Mouse (Mus musculus) kidney, adult 2 months (tissue): ENCODE results near the gene S100a11. TPM values are rescaled to one million over a fixed set of nuclear protein-coding genes. Genes with fewer than 3 reads are reported as not detected.

Source experiments
- DNase-seq: peaks from one replicate; pipeline ENCODE4 v3.0.0; 2021
- H3K27ac ChIP-seq: fragments of 200-500 bp; 2 replicates; pipeline ENCODE4 v1.5.1; 2012; ENCODE audit warnings: low read depth, low read length, control low read depth, inconsistent platforms; ENCODE audit not compliant: insufficient read depth
- H3K27me3 ChIP-seq: fragments of 200-500 bp; replicated peaks from 2 replicates; pipeline ENCODE4 v1.6.1; 2012; ENCODE audit warnings: mild to moderate bottlenecking, moderate library complexity, low read length, inconsistent platforms; ENCODE audit not compliant: control insufficient read depth, insufficient read depth
- H3K36me3 ChIP-seq: fragments of 200-500 bp; 2 replicates; pipeline ENCODE4 v1.6.1; 2012; ENCODE audit warnings: mild to moderate bottlenecking, moderate library complexity, low read length, inconsistent platforms; ENCODE audit not compliant: control insufficient read depth, insufficient read depth
- H3K4me1 ChIP-seq: fragments of 200-500 bp; 2 replicates; pipeline ENCODE4 v1.6.1; 2011; ENCODE audit warnings: low read length; ENCODE audit not compliant: control insufficient read depth, insufficient read depth
- H3K4me3 ChIP-seq: fragments of 200-500 bp; 2 replicates; pipeline ENCODE4 v1.5.1; 2011; ENCODE audit warnings: mild to moderate bottlenecking, low read depth, low read length, control low read depth; ENCODE audit not compliant: insufficient read depth
- CTCF ChIP-seq: fragments of 200-500 bp; conservative IDR thresholded peaks from 2 replicates; pipeline ENCODE4 v1.5.1; 2011; ENCODE audit warnings: low read depth, mild to moderate bottlenecking, control low read depth, low read length, moderate library complexity, mixed read lengths; ENCODE audit not compliant: insufficient read depth, insufficient read length
- POLR2A ChIP-seq: fragments of 200-500 bp; IDR thresholded peaks from one replicate; pipeline ENCODE4 v1.6.1; 2011; ENCODE audit warnings: low read depth, low read length, control low read depth
- WGBS: fragments of 180-500 bp; shearing (Covaris S2); methylation state at CpG from one replicate; pipeline ENCODE4 v1.1.7; 2018; 5-methylcytosine and 5-hydroxymethylcytosine counted together
- polyA plus RNA-seq: library from polyadenylated mRNA; depleted of rRNA; stranded (reverse); fragments of >200 nt; gene quantifications from 2 replicates; pipeline ENCODE4 v1.2.3, GENCODE M21; 2012

S100a11 gene
- polyA plus RNA-seq, 1 experiment, result 285 TPM

DNA sequence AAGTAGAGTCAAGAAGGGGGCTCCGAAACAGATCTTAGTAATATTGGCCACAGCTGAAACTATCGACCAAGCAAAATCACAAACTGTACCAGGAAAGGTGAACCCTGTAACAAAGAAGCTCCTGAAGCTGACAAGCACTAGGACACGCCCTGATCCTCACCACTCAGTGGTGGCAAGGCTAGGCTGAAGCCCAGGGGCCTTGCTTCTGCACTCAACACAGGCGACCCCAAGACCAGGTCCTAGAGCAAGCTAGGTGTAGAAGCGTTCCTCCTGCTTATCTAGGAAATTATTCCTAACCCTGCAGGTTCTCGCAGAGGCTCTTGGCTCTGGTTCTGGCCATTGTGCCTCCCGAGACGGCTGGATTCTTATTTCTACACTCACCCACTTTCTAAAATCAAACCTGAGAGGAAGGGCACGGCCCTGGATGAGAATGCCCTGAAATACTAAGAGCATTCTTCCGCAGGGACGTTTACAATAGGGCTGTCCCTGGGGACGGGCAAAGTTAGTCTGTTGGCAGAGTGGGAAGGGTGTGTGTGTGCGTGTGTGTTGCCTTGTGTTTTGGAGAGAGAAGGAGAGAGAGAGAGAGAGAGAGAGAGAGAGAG is 34.2 kb downstream of the S100a11 start:
- WGBS, result 17% methylated on average over 13 of the region's 13 CpGs
- Histone ChIP-seq H3K4me1 (peaks cover 15% of the 10 kb centered on the region; the same call in 1 of the 2 replicates), H3K27ac (peak overlapping the region; percentile 89), H3K4me3 (peak overlapping the region; percentile 87), H3K36me3 (no peaks in the 10 kb centered on the region), H3K27me3 (no peaks in the 10 kb centered on the region)
- TF ChIP-seq CTCF, result no peak
- no peak for TF ChIP-seq POLR2A
- DNase-seq, result peak; percentile 59

DNA sequence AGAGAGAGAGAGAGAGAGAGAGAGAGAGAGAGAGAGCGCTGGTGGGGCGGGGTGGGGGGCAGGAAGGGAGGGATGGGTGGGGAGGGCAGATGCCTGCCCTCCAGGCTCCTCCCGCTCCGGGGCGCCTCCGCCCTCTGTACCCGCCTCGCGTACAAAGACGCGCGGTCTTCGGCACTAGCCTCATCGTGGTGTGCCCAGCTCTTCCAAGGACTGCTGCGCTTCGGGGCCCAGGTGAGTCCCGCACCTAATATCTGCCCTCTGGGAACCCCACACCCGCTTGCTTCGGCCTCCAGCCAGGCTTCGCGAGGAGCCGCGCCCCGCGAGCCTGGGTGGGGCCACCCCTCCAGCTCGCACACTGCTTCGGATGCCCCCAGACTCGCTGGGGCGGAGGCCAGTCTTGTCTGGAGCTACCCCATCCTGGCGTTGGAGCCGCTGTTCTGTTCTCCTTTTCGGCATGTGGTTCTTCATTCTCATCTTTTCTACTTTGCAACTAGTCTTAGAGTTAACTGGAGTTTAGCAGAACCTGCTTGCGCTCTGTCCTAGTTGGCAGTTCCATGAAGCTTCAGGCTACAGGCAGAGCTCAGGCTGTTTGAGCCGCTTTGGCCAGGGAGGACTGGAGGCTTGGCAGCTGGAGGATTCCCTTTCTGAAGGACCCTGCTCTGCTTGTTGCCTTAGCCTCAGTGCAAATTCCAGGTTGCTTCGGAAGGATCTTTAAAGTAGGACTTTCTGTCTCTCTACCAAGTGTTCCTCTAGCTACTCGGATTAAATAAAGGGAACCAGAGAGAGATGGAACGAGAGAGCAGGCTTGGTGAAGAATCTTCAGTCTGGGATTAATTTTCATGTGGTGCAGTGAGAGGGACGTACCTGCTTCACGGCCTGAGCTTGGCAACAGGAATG is 34.9 kb downstream of the S100a11 start, which contains the start of gene S100a10:
S100a10 (plus strand) TSS at position 100 of the 897 bp plus-strand sequence.
- Histone ChIP-seq H3K4me3 (peak within 1 kb of the TSS; percentile 87), H3K27ac (peak within 1 kb of the TSS; percentile 95), H3K4me1 (peaks cover 15% of the 10 kb centered on the region; the same call in 1 of the 2 replicates), H3K27me3 (no peaks in the 10 kb centered on the region), H3K36me3 (no peaks in the 10 kb centered on the region; the same call in 1 of the 2 replicates)
- WGBS, result under 1% methylated on average over 38 of the region's 39 CpGs
- TF ChIP-seq POLR2A (peak; percentile 63), CTCF (no peak)
- peak; percentile 86 for DNase-seq

DNA sequence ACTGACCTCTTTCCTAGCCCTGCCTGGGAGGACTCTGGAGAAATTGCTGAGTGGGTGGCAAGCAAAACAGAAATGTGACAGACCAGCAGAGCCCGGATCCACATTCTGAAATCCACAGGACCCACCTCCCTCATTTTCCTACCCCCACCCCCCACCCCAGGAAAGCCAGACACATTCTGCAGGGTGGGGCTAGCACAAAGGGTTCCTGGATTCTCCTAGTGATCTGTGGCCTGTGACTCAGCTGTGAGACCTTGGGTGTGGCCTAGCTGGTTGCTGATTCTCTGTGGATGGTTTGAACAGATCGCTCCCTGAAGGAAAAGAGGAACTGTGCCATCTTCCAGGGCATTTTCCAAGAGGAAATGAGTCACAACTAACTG is 35.6 kb downstream of the S100a11 start:
- WGBS, result 3% methylated on average over 2 of the region's 2 CpGs
- TF ChIP-seq POLR2A, result no peak
- peak; percentile 84 for DNase-seq
- H3K27me3 ChIP-seq, result no peaks in the 10 kb centered on the region
- peak overlapping the region; percentile 87 for H3K4me3 ChIP-seq
- H3K4me1 ChIP-seq, result peaks cover 15% of the 10 kb centered on the region; the same call in 1 of the 2 replicates
- peak overlapping the region; percentile 95 for H3K27ac ChIP-seq
- H3K36me3 ChIP-seq, result peaks cover under 1% of the 10 kb centered on the region; the same call in 1 of the 2 replicates

DNA sequence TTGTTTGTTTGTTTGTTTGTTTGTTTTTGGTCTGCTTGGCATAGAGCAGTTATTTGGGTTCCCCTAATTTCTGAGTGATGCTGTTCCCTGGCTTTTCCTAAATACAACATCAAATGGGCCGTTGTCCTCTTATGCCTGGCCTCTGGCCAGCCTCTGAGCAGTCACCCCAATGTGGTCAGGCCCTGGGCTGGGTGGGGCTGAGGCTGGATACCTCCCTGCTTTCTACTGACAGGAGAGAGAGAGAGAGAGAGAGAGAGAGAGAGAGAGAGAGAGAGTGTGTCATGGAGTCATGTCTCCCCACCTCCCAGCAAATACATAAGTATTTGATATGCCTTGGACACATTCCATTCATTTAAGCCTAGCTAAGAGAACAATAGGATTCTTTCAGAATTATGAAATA is 36.3 kb downstream of the S100a11 start:
- WGBS, result 25% methylated on average over 1 of the region's 1 CpGs
- H3K4me1 ChIP-seq, result peaks cover 15% of the 10 kb centered on the region; the same call in 1 of the 2 replicates
- H3K27me3 ChIP-seq, result no peaks in the 10 kb centered on the region
- peak overlapping the region; percentile 12 for H3K27ac ChIP-seq
- DNase-seq, result no peak
- peaks cover 8% of the 10 kb centered on the region for H3K36me3 ChIP-seq
- peak overlapping the region; percentile 31 for H3K4me3 ChIP-seq
- TF ChIP-seq POLR2A, result no peak
- no peak for TF ChIP-seq CTCF

DNA sequence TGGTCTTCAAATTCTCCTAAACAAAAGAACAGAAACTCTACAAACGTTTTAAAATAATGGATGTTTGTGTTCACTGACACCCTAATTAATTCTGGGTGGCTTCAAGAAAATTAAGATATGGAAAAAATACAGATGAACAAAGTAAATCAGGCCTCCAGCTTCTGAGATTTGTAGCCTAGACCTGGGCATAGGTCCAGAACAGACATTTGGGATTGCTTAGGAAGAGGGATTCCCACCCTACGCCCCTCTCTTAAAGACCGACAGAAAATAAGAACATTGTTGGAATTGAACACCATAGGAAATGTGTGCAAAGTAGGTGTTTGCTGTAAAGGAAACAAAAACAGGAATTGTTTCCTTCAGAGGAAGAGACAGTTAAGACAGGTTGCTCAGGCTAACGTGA is 37.2 kb downstream of the S100a11 start:
- 0 out of 2 replicates have a peak overlapping the region, but pooled peaks have one; percentile 10 for H3K4me3 ChIP-seq
- DNase-seq, result no peak
- WGBS, result 56% methylated on average over 4 of the region's 4 CpGs
- H3K27ac ChIP-seq, result no peak overlapping the region
- H3K36me3 ChIP-seq, result peaks cover 10% of the 10 kb centered on the region
- peaks cover 11% of the 10 kb centered on the region; the same call in 1 of the 2 replicates for H3K4me1 ChIP-seq
- TF ChIP-seq POLR2A, result no peak
- TF ChIP-seq CTCF, result no peak
- H3K27me3 ChIP-seq, result no peaks in the 10 kb centered on the region

DNA sequence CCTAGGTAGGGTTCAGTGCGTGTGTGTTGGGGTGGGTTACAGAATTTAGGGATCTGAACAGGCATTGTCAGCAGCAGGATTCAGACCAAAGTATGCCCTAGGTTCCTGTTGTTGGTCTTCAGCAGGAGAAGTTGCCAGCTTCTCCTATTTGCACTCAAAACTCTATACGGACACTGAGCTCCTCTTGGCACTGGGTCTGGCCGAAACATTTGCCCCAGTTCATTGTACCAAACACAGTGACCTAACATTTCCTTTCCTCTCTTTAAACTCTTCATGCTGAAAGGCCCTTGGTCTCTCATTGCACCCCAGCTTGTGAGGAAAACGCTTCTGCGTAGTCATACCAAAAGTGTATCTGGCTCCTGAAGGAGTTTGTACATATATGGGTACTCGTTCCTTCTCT is 39.7 kb downstream of the S100a11 start:
- Histone ChIP-seq H3K4me3 (no peak overlapping the region), H3K27me3 (no peaks in the 10 kb centered on the region), H3K36me3 (peaks cover 14% of the 10 kb centered on the region), H3K27ac (no peak overlapping the region), H3K4me1 (peaks cover 7% of the 10 kb centered on the region; the same call in 1 of the 2 replicates)
- DNase-seq, result no peak
- WGBS, result 70% methylated on average over 6 of the region's 6 CpGs
- TF ChIP-seq POLR2A (no peak), CTCF (no peak)

DNA sequence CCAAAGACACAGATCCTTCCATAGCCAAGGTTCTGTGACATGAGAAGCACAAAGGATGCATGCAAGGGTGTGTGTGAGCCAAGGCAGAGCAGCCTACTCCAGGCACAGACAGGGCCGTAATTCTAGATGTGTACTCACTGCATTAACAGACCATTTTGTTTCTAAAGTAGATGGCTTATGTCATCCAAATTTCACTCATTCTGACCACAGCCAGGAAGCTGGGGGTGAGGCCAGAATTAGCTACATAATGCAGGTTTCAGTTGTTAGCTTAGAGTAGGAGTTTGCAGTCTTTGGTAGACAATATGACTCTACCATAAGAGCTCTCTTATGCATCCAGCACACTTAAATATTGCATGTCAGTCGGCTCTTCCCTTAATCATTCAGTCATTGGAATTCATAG is 42.1 kb downstream of the S100a11 start:
- TF ChIP-seq CTCF (no peak), POLR2A (no peak)
- H3K27me3 ChIP-seq, result no peaks in the 10 kb centered on the region
- H3K27ac ChIP-seq, result no peak overlapping the region
- H3K4me1 ChIP-seq, result no peaks in the 10 kb centered on the region; the same call in 1 of the 2 replicates
- no peak overlapping the region for H3K4me3 ChIP-seq
- WGBS, result 83% methylated on average over 2 of the region's 2 CpGs
- peaks cover 14% of the 10 kb centered on the region for H3K36me3 ChIP-seq
- no peak for DNase-seq
